Mouse (Mus musculus) embryonic fibroblast, embryonic 13.5 days (primary cell): ENCODE results near the gene Ccdc185. TPM values are rescaled to one million over a fixed set of nuclear protein-coding genes. Genes with fewer than 3 reads are reported as not detected.

Experiments
- H3K27ac ChIP-seq: 2 replicates; pipeline ENCODE4 v1.5.1; 2012; ENCODE audit warnings: low read length, control low read depth, inconsistent platforms; ENCODE audit not compliant: insufficient read depth
- H3K4me1 ChIP-seq: 2 replicates; pipeline ENCODE4 v1.6.1; 2011; ENCODE audit warnings: low read length; ENCODE audit not compliant: control insufficient read depth, insufficient read depth
- H3K4me3 ChIP-seq: 2 replicates; pipeline ENCODE4 v1.5.1; 2011; ENCODE audit warnings: mild to moderate bottlenecking, control low read depth, low read length; ENCODE audit not compliant: insufficient read depth
- CTCF ChIP-seq: IDR thresholded peaks from 2 replicates; pipeline ENCODE4 v1.5.1; 2011; ENCODE audit warnings: mild to moderate bottlenecking, control low read depth, low read length, moderate library complexity, borderline replicate concordance; ENCODE audit not compliant: insufficient read depth
- POLR2A ChIP-seq: IDR thresholded peaks from 2 replicates; pipeline ENCODE4 v1.6.1; 2011; ENCODE audit warnings: low read depth, mild to moderate bottlenecking, control low read depth, low read length, moderate library complexity
- polyA plus RNA-seq: library from polyadenylated mRNA; stranded (reverse); fragments of >200 nt; gene quantifications from 2 replicates; pipeline ENCODE4 v1.2.4, GENCODE M21; 2011; ENCODE audit warnings: low read depth; ENCODE audit not compliant: missing spikeins, insufficient read length

Gene Ccdc185
- polyA plus RNA-seq, 1 experiment = not detected

GRCm38 (mm10) chr1:182704882-182705281 is 44.1 kb downstream of the Ccdc185 start:
- TF ChIP-seq POLR2A = no peak
- TF ChIP-seq CTCF = no peak
- Histone ChIP-seq H3K27ac (no peak overlapping the region), H3K4me3 (no peak overlapping the region), H3K4me1 (no peaks in the 10 kb centered on the region)

GRCm38 (mm10) chr1:182699392-182700347 is 49.3 kb downstream of the Ccdc185 start:
- Histone ChIP-seq H3K4me1 (no peaks in the 10 kb centered on the region), H3K4me3 (no peak overlapping the region), H3K27ac (no peak overlapping the region)
- TF ChIP-seq POLR2A = no peak
- TF ChIP-seq CTCF = no peak

Other genes with a start within 250 kb of the Ccdc185 start
- gene Capn2, start 231.6 kb downstream of the Ccdc185 start, polyA plus RNA-seq = 244 and 338 TPM in 2 replicates
- not detected in 2 replicates for gene Capn8, start 184.2 kb downstream of the Ccdc185 start, polyA plus RNA-seq
- gene Susd4, start 14.7 kb upstream of the Ccdc185 start, polyA plus RNA-seq = 0.32 and 0.93 TPM in 2 replicates
- gene Tlr5, start 205.6 kb upstream of the Ccdc185 start, polyA plus RNA-seq = 1.9 and 2.1 TPM in 2 replicates